Mouse (Mus musculus) neural tube, embryonic 15.5 days (tissue): ENCODE results near the gene Kcnj14. TPM values are rescaled to one million over a fixed set of nuclear protein-coding genes. Genes with fewer than 3 reads are reported as not detected.

ENCODE experiments used
- ATAC-seq: fragments of 200-750 bp; cut with Nextera tagmentation; 2 replicates; pipeline ENCODE4 v1.8.0; 2017; ENCODE audit warnings: mild to moderate bottlenecking, moderate TSS enrichment, moderate library complexity; ENCODE audit not compliant: low FRiP score
- H3K27ac ChIP-seq: fragments of 300-500 bp; sonication (generic); replicated peaks from 2 replicates; pipeline ENCODE4 v1.5.1; 2015; ENCODE audit warnings: mild to moderate bottlenecking, inconsistent platforms
- H3K27me3 ChIP-seq: fragments of 300-500 bp; sonication (generic); replicated peaks from 2 replicates; pipeline ENCODE4 v1.6.1; 2015; ENCODE audit warnings: inconsistent platforms
- H3K36me3 ChIP-seq: fragments of 300-500 bp; sonication (generic); 2 replicates; pipeline ENCODE4 v1.6.1; 2015; ENCODE audit warnings: inconsistent platforms
- H3K4me1 ChIP-seq: fragments of 300-500 bp; sonication (generic); 2 replicates; pipeline ENCODE4 v1.6.1; 2015; ENCODE audit warnings: inconsistent platforms
- H3K4me2 ChIP-seq: fragments of 300-500 bp; sonication (generic); 2 replicates; pipeline ENCODE4 v1.6.1; 2015; ENCODE audit warnings: inconsistent platforms, mild to moderate bottlenecking, moderate library complexity
- H3K4me3 ChIP-seq: fragments of 300-500 bp; sonication (generic); replicated peaks from 2 replicates; pipeline ENCODE4 v1.5.1; 2015; ENCODE audit warnings: mild to moderate bottlenecking, inconsistent platforms
- H3K9ac ChIP-seq: fragments of 300-500 bp; sonication (generic); replicated peaks from 2 replicates; pipeline ENCODE4 v1.6.1; 2015; ENCODE audit warnings: mild to moderate bottlenecking, inconsistent platforms
- H3K9me3 ChIP-seq: fragments of 300-500 bp; sonication (generic); replicated peaks from 2 replicates; pipeline ENCODE4 v1.6.1; 2016; ENCODE audit warnings: inconsistent platforms
- WGBS: fragments of 180-500 bp; shearing (Covaris S2); methylation state at CpG from one replicate; pipeline ENCODE4 v1.1.7; 2015; ENCODE audit warnings: mixed read lengths; 5-methylcytosine and 5-hydroxymethylcytosine counted together
- polyA plus RNA-seq: library from polyadenylated mRNA; unstranded; fragments of >200 nt; fragmentation: Nextera tagmentation; extraction: Ambion mirVana; gene quantifications from 2 replicates; pipeline ENCODE4 v1.2.1, GENCODE M21; 2015

Kcnj14 gene
- polyA plus RNA-seq, result 1.4 and 1.7 TPM in 2 replicates

GRCm38 (mm10) chr7:45824598-45824997 is at the start of gene Kcnj14:
TSS of gene Kcnj14 (minus strand) at chr7:45824782.
- 78% methylated on average over 7 of the region's 7 CpGs for WGBS
- H3K36me3 ChIP-seq, result peaks cover 60% of the 10 kb centered on the region
- H3K27ac ChIP-seq, result no peak within 1 kb of the TSS
- H3K4me1 ChIP-seq, result peaks cover 7% of the 10 kb centered on the region
- H3K27me3 ChIP-seq, result no peaks in the 10 kb centered on the region
- H3K9me3 ChIP-seq, result no peaks in the 10 kb centered on the region
- H3K9ac ChIP-seq, result no peak within 1 kb of the TSS
- no peak for ATAC-seq
- H3K4me2 ChIP-seq, result no peak within 1 kb of the TSS
- H3K4me3 ChIP-seq, result no peak within 1 kb of the TSS

- peak overlapping the region; percentile 83 for H3K4me3 ChIP-seq
- H3K4me1 ChIP-seq, result peaks cover 51% of the 10 kb centered on the region
- peak overlapping the region; percentile 93 for H3K9ac ChIP-seq
- WGBS, result 3% methylated on average over 28 of the region's 28 CpGs
- H3K27me3 ChIP-seq, result no peaks in the 10 kb centered on the region; the same call in 1 of the 2 replicates
- H3K4me2 ChIP-seq, result peak overlapping the region; percentile 80
- ATAC-seq, result peak; percentile 39; the same call in 1 of the 2 replicates
- H3K9me3 ChIP-seq, result no peaks in the 10 kb centered on the region
- H3K36me3 ChIP-seq, result peaks cover 30% of the 10 kb centered on the region
- peak overlapping the region; percentile 87 for H3K27ac ChIP-seq
Observed at GRCm38 (mm10) chr7:45873061-45873947, 48.7 kb upstream of the Kcnj14 start.

- Histone ChIP-seq H3K27me3 (no peaks in the 10 kb centered on the region; the same call in 1 of the 2 replicates), H3K9ac (peak within 1 kb of the TSS; percentile 93), H3K27ac (peak within 1 kb of the TSS; percentile 87), H3K4me1 (peaks cover 58% of the 10 kb centered on the region), H3K36me3 (peaks cover 26% of the 10 kb centered on the region), H3K9me3 (no peaks in the 10 kb centered on the region), H3K4me3 (peak within 1 kb of the TSS; percentile 83), H3K4me2 (peak within 1 kb of the TSS; percentile 80)
- WGBS, result under 1% methylated on average over 18 of the region's 18 CpGs
- peak; percentile 75 for ATAC-seq
Observed at GRCm38 (mm10) chr7:45872624-45873023, 48.0 kb upstream of the Kcnj14 start, which contains the start of gene Kdelr1. TSS of gene Kdelr1 (plus strand) at chr7:45872772.

GRCm38 (mm10) chr7:45870282-45871058 is 45.9 kb upstream of the Kcnj14 start:
- peak; percentile 7; the same call in 1 of the 2 replicates for ATAC-seq
- no peaks in the 10 kb centered on the region; the same call in 1 of the 2 replicates for H3K27me3 ChIP-seq
- WGBS, result 2% methylated on average over 30 of the region's 30 CpGs

DNA sequence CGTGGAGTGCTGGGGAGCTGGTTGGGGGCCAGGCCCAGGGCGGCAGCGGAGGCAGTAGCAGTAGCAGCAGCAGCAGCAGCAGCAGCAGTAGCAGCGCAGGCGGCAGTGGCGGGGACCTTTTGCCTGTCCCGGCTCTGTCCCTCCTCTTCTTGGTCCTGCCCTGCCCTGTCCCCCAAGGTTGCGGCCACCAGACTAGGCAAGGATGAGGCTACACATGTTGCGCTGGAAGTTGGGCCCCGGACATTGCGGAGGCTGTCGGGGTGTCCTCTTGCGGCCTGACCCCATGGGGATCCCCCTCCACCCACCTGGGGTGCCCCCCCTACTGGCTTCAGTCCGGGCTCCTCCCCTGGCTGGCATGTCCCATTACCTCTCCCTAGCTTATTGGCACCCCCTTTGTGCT is 45.2 kb upstream of the Kcnj14 start:
- peak overlapping the region; percentile 72 for H3K4me2 ChIP-seq
- H3K27me3 ChIP-seq, result no peaks in the 10 kb centered on the region; the same call in 1 of the 2 replicates
- ATAC-seq, result 0 out of 2 replicates have a peak, but pooled peaks have one; percentile 2
- peak overlapping the region; percentile 63 for H3K4me3 ChIP-seq
- H3K9ac ChIP-seq, result peak overlapping the region; percentile 71
- H3K9me3 ChIP-seq, result no peaks in the 10 kb centered on the region
- peaks cover 67% of the 10 kb centered on the region for H3K4me1 ChIP-seq
- under 1% methylated on average over 14 of the region's 14 CpGs for WGBS
- H3K27ac ChIP-seq, result peak overlapping the region; percentile 75
- H3K36me3 ChIP-seq, result peaks cover 4% of the 10 kb centered on the region

More at GRCm38 (mm10) chr7:45870282-45871058, 45.9 kb upstream of the Kcnj14 start:
- Histone ChIP-seq H3K4me3 (peak overlapping the region; percentile 63), H3K36me3 (peaks cover 5% of the 10 kb centered on the region), H3K4me1 (peaks cover 72% of the 10 kb centered on the region), H3K27ac (peak overlapping the region; percentile 75), H3K4me2 (peak overlapping the region; percentile 72), H3K9me3 (no peaks in the 10 kb centered on the region), H3K9ac (peak overlapping the region; percentile 71)

- peak overlapping the region; percentile 63 for H3K4me3 ChIP-seq
- peak overlapping the region; percentile 75; the same call in 1 of the 2 replicates for H3K27ac ChIP-seq
- H3K9ac ChIP-seq, result peak overlapping the region; percentile 71
- no peaks in the 10 kb centered on the region for H3K9me3 ChIP-seq
- ATAC-seq, result no peak
- no peaks in the 10 kb centered on the region; the same call in 1 of the 2 replicates for H3K27me3 ChIP-seq
- 10% methylated on average over 8 of the region's 8 CpGs for WGBS
- peaks cover 61% of the 10 kb centered on the region for H3K4me1 ChIP-seq
- peak overlapping the region; percentile 72 for H3K4me2 ChIP-seq
- H3K36me3 ChIP-seq, result no peaks in the 10 kb centered on the region; the same call in 1 of the 2 replicates
Observed at GRCm38 (mm10) chr7:45869107-45869670, 44.6 kb upstream of the Kcnj14 start.

- peak overlapping the region; percentile 72 for H3K4me2 ChIP-seq
- H3K27me3 ChIP-seq, result no peaks in the 10 kb centered on the region; the same call in 1 of the 2 replicates
- no peaks in the 10 kb centered on the region for H3K36me3 ChIP-seq
- peak overlapping the region; percentile 63 for H3K4me3 ChIP-seq
- H3K27ac ChIP-seq, result no peak overlapping the region
- ATAC-seq, result no peak
- WGBS, result 8% methylated on average over 2 of the region's 2 CpGs
- peaks cover 53% of the 10 kb centered on the region for H3K4me1 ChIP-seq
- peak overlapping the region; percentile 71; the same call in 1 of the 2 replicates for H3K9ac ChIP-seq
- H3K9me3 ChIP-seq, result no peaks in the 10 kb centered on the region
Observed at GRCm38 (mm10) chr7:45867871-45868270, 43.3 kb upstream of the Kcnj14 start.

GRCm38 (mm10) chr7:45865925-45866910 is 41.6 kb upstream of the Kcnj14 start:
- H3K27ac ChIP-seq, result peak overlapping the region; percentile 73
- 1% methylated on average over 115 of the region's 117 CpGs for WGBS
- H3K4me3 ChIP-seq, result peak overlapping the region; percentile 63
- peak overlapping the region; percentile 73 for H3K9ac ChIP-seq
- H3K4me1 ChIP-seq, result peaks cover 49% of the 10 kb centered on the region
- H3K4me2 ChIP-seq, result peak overlapping the region; percentile 72
- peak; percentile 42 for ATAC-seq
- H3K9me3 ChIP-seq, result no peaks in the 10 kb centered on the region
- H3K36me3 ChIP-seq, result no peaks in the 10 kb centered on the region
- no peaks in the 10 kb centered on the region; the same call in 1 of the 2 replicates for H3K27me3 ChIP-seq

DNA sequence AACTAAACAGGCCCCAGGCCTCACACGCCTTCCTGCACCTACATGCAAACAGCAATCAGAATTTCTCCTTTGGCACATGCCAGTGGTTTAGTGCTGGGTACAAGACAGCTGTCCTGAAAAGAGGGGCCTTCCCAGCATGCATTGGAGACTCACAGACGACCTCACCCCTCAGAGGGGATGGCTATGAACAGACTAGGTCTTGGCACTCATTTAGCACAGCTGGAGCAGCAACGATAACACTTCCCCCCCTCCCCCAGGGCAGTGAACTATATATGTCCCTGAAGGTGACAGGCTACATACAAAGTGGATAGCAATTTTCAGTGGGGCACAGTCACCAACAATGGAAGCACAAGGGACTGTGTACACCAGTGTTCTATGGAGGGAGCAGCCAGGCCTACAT is 39.9 kb upstream of the Kcnj14 start:
- Histone ChIP-seq H3K4me3 (no peak overlapping the region), H3K36me3 (no peaks in the 10 kb centered on the region), H3K9me3 (no peaks in the 10 kb centered on the region), H3K9ac (no peak overlapping the region), H3K4me2 (no peak overlapping the region), H3K27me3 (no peaks in the 10 kb centered on the region; the same call in none of the 2 replicates), H3K4me1 (peaks cover 31% of the 10 kb centered on the region), H3K27ac (no peak overlapping the region)
- no peak for ATAC-seq
- 52% methylated on average over 3 of the region's 3 CpGs for WGBS

- 90% methylated on average over 7 of the region's 7 CpGs for WGBS
- Histone ChIP-seq H3K4me1 (peaks cover 18% of the 10 kb centered on the region), H3K36me3 (no peaks in the 10 kb centered on the region), H3K27me3 (peaks cover 12% of the 10 kb centered on the region), H3K9me3 (no peaks in the 10 kb centered on the region), H3K4me3 (no peak overlapping the region), H3K4me2 (no peak overlapping the region), H3K27ac (no peak overlapping the region), H3K9ac (no peak overlapping the region)
- no peak for ATAC-seq
Observed at GRCm38 (mm10) chr7:45862804-45863203, 38.2 kb upstream of the Kcnj14 start.
